Mouse (Mus musculus) brain, embryonic 14.5 days (tissue): ENCODE measurements around the gene Zfp106.

Experiments
- CTCF ChIP-seq: fragments of 200-500 bp; IDR thresholded peaks from 2 replicates; pipeline ENCODE4 v1.5.1; 2012; ENCODE audit warnings: inconsistent platforms, mild to moderate bottlenecking, moderate library complexity, borderline replicate concordance; ENCODE audit not compliant: insufficient read depth, insufficient read length; ENCODE audit errors: extremely low read depth
- POLR2A ChIP-seq: fragments of 200-500 bp; IDR thresholded peaks from 2 replicates; pipeline ENCODE4 v1.6.1; 2012; ENCODE audit warnings: mild to moderate bottlenecking, inconsistent platforms, borderline replicate concordance; ENCODE audit not compliant: poor library complexity, insufficient read depth, insufficient read length, severe bottlenecking; ENCODE audit errors: extremely low read depth

DNA sequence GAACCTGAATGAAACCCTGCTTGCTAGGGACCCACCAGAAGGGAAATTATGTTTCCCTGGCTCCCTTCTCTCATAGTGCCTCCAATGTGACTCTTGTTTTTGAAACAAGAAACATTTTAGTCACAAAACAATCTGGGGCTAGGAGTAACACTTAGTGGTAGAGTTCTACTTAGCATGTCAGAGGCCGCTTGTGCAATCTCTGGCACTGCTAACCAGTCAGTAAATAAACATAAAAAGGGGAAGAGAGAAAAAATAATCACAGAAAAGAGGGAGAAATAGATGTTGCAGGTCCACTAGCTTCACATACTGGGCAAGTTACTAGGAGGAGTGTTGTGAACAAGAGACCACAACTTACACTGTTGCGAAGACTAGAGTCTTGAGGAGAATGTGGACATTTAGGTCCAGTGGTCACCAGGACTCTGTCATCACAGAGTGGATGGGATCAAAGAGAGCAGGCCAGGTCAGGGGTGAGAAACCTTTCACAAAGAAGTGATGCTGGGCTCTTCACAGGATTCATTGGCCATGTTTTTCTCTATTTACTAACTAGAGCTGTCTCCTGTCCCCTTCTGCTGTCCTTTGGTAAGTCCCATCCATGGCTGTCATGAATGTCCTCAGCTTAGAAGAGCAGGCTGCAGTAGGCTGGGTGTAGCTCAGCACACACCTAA lies 98.8 kb downstream of the Zfp106 start:
- TF ChIP-seq POLR2A (no peak), CTCF (no peak)
